Mouse (Mus musculus) retina, postnatal 7 days (tissue): ENCODE results near the gene Hspa1l.
"Not testable (repeated sequence)": the region's sequence is repeated elsewhere in the genome, so short reads cannot be mapped to it uniquely, and the experiment has no call there.

Source experiments
- DNase-seq: peaks from one replicate; pipeline ENCODE4 v3.0.0-alpha.2; 2012; ENCODE audit warnings: low read depth, low spot score

Gene Hspa1l

DNA sequence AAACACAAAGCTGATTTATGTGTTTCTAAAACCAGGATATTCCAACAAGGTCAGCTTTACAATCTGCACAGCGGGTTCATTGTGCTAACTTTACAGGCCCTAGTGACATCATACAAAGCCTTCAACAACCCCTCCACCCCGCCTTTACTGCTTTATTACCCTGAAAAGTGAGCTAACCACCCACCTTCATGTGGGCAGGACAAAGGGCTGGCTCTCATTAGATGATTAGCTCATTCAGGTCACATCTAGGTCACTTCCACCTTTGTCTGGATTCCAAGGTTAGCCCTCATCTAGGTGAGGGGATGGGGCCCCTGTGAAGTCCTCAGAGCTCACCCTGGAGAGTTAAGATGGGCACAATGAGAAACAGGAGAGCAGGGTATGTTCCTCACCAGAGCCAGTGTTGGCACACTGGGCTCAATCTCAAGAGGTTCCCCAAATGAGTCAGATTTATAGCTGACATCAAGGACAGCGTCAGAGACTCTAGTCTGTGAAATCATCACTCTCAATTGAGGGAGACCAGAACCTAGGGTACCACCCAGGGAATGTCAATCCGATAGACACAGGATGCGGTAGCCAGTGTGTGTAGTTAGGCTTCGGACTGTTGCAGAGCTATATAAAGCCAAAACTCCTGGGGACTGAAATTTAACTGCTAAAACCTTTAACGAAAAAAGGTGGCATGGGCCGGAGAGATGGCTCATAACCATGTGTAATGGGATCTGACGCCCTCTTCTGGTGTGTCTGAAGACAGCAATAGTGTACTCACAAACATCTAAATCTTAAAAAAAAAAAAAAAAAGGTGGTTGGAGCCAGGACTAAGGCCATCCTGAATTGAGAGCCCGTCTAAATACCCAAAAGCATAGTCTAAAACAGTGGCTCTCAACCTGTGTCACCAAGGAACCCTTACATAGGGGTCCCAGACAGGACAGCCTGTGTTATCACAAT is 21.7 kb upstream of the Hspa1l start:
- DNase-seq, result no peak

DNA sequence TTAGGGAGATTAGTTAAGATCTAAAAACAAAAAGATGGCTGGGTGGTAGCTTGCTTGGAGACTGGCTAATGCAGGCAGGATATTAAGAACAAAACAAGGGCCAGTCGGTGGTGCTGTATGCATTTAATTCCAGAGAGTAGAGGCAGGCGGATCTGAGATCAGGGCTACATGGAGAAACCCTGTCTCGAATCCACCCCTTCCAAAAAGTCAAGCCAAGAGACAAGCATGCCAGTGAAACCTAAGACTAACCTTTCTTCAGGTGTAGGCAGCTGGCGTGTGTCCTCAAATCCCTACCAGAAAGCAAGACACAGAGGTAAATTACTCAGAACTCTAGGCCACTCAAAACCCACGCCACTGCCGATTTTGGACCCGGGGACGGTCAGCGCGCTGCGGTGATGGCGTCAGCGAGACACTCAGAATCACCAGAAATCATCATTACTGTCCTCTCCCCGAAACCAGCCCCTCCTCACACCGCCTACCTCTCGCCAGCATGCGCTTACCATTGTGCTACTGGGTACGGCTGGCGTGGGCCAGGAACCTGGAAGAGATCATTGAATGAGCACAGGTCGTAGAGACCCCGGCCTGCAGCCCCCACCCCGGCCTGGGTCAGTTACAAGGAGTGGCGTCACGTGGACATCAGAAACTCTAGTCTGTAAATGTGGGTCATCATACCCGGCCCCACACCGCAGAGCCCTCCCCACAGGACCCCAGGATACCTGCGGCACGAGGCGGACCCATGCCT is 20.7 kb upstream of the Hspa1l start:
- no peak for DNase-seq

GRCm38 (mm10) chr17:34952378-34953040 is 20.0 kb upstream of the Hspa1l start:
- peak; percentile 83 for DNase-seq

GRCm38 (mm10) chr17:34953258-34953657 is 19.2 kb upstream of the Hspa1l start:
- no peak for DNase-seq

DNA sequence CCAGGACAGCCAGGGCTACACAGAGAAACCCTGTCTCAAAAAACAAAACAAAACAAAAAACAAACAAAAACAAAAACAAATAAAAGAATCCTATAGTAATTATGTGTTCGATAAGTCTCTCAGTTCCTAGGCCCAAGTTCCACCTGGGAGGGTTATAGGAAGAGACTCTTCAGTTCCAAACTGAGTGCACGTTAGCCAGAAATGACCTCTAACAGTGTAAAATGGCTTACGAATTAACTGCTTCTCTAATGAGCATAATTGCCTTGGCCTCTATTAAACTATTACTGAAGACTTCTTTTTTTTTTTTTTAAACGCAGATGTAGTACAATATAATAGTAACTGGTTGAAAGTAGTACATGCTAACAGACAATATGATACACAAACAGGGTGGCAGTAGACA is 18.6 kb upstream of the Hspa1l start:
- no peak for DNase-seq

DNA sequence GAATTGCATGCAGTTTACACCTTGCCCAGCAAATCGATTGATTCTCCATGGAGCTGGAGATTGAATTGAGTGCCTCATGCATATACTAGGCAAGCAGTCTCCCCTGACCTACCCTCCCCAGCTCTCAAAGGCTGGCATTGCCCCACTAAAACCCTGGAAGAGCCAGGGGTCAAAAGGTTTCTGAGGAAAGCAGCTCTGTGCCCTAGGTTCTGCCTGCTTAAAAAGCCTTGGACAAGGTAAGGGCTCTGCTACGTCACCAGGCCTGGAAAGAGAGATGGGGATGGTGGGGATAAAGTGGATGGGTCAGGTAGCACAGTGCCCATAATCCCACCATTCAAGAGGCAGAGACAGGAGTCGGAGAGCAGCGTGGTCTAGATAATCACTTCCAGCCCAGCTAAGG is 17.7 kb upstream of the Hspa1l start:
- DNase-seq, result no peak

DNA sequence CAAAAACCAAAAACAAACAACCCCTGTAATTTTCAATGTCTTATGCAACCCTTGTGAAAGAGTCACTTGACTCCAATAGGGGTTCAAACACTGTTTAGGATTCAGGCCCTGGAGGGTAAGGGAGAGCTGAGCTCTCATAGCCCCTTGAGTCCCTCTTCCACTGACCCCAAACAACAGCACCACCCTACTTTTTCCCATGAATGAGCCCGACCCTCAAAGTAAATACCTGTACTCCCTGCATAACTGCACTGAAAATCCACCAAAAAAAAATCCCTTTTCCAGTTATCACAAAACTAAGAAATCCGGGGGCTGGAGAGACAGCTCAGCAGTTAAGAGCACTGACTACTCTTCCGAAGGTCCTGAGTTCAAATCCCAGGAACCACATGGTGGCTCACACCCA is 16.6 kb upstream of the Hspa1l start:
- no peak for DNase-seq

DNA sequence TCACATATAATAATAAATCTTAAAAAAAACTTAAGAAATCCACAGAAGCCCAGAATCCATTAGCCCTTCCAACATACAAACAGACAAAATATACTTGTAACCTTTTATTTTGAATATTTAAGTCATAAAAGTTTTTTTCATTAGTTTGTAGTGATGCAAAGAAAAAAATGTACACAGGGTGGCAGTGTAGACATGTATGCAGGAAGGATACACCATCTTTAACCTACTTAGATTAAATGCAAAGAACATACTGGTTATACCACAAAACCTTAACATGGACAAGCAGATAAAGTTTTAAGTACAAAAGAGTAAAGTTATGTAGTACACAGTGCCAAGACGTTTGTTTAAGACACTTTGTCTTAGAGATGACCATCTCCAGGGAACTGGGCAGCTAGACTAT is 16.2 kb upstream of the Hspa1l start:
- DNase-seq, result no peak

- not testable (repeated sequence) for DNase-seq
Observed at GRCm38 (mm10) chr17:34957291-34957690, 15.2 kb upstream of the Hspa1l start.

GRCm38 (mm10) chr17:34957966-34958365 is 14.5 kb upstream of the Hspa1l start:
- DNase-seq, result not testable (repeated sequence)

DNA sequence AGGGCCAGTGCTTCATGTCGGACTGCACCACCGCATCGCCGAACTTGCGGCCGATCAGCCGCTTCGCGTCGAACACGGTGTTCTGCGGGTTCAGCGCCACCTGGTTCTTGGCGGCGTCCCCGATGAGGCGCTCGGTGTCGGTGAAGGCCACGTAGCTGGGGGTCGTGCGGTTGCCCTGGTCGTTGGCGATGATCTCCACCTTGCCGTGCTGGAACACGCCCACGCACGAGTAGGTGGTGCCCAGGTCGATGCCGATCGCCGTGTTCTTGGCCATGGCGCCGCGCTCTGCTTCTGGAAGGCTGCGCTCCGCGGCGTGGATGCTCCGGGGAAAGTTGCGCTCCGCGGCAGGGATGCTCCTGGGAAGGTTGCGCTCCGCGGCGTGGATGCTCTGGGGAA is 13.8 kb upstream of the Hspa1l start:
- DNase-seq, result not testable (repeated sequence)

- not testable (repeated sequence) for DNase-seq
Observed at GRCm38 (mm10) chr17:34959130-34959778, 13.2 kb upstream of the Hspa1l start, which contains the start of gene Hspa1b. Gene Hspa1b, minus strand, starts transcription at chr17:34959238.

- DNase-seq, result no peak
Observed at GRCm38 (mm10) chr17:34959881-34960515, 12.5 kb upstream of the Hspa1l start.

DNA sequence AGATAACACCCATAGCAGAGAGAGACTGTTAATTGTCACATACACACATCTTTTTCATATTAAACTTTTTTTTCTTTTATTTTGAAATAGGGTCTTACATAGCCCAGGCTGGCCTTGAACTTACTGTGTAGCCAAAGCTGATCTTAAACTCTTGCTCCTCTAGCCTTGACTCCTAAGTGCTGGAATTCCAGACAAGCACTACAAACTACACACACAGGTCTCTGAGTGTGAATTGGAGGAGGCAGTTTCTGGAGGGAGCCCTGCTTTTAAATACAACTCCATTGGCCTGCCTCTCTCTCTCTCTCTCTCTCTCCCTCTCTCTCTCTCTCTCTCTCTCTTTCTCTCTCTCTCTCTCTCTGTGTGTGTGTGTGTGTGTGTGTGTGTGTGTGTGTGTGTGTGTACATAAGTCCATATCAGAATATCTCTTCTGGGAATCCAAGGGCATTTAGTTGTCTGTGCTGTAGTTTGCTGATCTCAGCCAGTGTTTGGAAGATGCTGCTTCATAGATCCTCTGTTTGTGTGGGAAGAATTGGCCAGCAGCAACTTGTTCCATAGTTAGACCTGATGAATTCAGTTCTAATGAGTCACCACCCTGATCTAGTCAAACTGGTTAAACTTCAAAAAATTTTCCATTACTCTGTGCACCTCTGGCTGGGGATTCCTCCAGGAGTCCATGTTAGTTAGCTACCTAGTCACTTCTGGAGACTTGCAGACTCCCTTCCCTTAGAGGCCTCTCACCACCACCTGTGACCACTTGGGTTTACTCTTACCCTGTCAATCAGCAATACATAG is 11.6 kb upstream of the Hspa1l start:
- no peak for DNase-seq

GRCm38 (mm10) chr17:34962125-34962524 is 10.4 kb upstream of the Hspa1l start:
- DNase-seq, result no peak

- no peak for DNase-seq
Observed at GRCm38 (mm10) chr17:34962841-34963240, 9.7 kb upstream of the Hspa1l start.

GRCm38 (mm10) chr17:34964640-34965049 is 7.9 kb upstream of the Hspa1l start:
- no peak for DNase-seq

DNA sequence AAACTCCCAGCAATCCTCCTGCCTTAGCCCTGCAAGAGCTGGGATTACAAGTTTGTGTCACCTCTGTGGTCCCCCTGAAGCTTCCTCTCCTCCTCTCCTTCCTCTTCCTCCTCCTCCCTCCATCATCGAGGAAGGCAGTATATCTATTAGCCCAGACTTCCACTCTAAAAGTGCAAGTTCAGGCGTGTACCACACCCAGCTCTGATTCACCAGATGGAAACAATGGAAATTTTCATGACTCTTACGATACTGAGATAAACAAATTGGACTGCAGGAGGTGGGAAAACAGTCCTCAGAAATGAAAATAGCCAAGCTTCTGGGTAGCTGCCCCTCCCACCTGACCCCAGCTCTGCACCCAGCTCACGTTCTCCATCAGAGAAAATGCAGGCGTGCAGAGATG is 6.9 kb upstream of the Hspa1l start:
- DNase-seq, result no peak

DNA sequence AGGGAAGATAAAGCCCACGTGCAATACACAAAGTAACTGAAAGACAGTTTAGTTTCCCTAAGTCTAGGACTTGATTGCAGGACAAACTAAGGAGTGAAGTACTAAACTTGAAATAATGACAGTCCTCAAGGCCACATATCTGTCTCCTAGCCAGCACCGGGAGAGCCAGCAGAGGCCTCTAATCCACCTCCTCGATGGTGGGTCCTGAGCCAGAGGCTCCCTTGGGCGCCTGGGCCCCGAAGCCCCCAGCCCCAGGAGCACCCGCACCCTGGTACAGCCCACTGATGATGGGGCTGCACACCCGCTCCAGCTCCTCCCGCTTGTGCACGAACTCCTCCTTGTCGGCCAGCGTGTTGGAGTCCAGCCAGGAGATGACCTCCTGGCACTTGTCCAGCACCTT is 2.7 kb upstream of the Hspa1l start, which contains the start of gene Gm20481:
Gene Gm20481, plus strand, starts transcription at position 91 of the 400 bp plus-strand sequence.
- DNase-seq, result not testable (repeated sequence)

DNA sequence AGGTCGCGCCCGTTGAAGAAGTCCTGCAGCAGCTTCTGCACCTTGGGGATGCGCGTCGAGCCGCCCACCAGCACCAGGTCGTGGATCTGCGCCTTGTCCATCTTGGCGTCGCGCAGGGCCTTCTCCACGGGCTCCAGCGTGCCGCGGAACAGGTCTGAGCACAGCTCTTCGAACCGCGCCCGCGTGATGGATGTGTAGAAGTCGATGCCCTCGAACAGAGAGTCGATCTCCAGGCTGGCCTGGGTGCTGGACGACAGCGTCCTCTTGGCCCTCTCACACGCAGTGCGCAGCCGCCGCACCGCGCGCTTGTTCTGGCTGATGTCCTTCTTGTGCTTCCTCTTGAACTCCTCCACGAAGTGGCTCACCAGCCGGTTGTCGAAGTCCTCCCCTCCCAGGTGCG is 1.7 kb upstream of the Hspa1l start:
- DNase-seq, result not testable (repeated sequence)
